Mouse (Mus musculus): ENCODE data around the gene Esrrg. TPM values are rescaled to one million over a fixed set of nuclear protein-coding genes. Genes with fewer than 3 reads are reported as not detected.

Gene Esrrg
- polyA plus RNA-seq, 1 experiment from 2014 or later, result 36.6 TPM

- no peak for ATAC-seq (ENCODE audit: low FRiP score, low read depth)
- no peaks in the 10 kb centered on the region for H3K36me3 ChIP-seq
- no peaks in the 10 kb centered on the region for H3K27me3 ChIP-seq
- H3K27ac ChIP-seq (replicated peaks), result no peak overlapping the region
- no peak overlapping the region for H3K4me3 ChIP-seq
- no peaks in the 10 kb centered on the region for H3K4me1 ChIP-seq (replicated peaks)
- H3K4me2 ChIP-seq, result no peak overlapping the region
- H3K9me3 ChIP-seq, result no peaks in the 10 kb centered on the region
- WGBS, result 80% methylated on average over 11 of the region's 11 CpGs
- H3K9ac ChIP-seq, result no peak overlapping the region
Measured at GRCm38 (mm10) chr1:187691846-187692525, 83.4 kb downstream of the Esrrg start.

GRCm38 (mm10) chr1:187694865-187695264 is 86.3 kb downstream of the Esrrg start:
- Histone ChIP-seq H3K27me3 (no peaks in the 10 kb centered on the region), H3K9me3 (no peaks in the 10 kb centered on the region), H3K27ac (replicated peaks) (no peak overlapping the region), H3K36me3 (no peaks in the 10 kb centered on the region), H3K4me3 (no peak overlapping the region), H3K9ac (no peak overlapping the region), H3K4me1 (replicated peaks) (no peaks in the 10 kb centered on the region), H3K4me2 (no peak overlapping the region)
- WGBS, result 38% methylated on average over 4 of the region's 4 CpGs
- no peak for ATAC-seq (ENCODE audit: low FRiP score, low read depth)

GRCm38 (mm10) chr1:187698201-187698600 is 89.6 kb downstream of the Esrrg start:
- Histone ChIP-seq H3K27me3 (no peaks in the 10 kb centered on the region), H3K9me3 (no peaks in the 10 kb centered on the region), H3K4me1 (replicated peaks) (no peaks in the 10 kb centered on the region), H3K36me3 (no peaks in the 10 kb centered on the region), H3K9ac (no peak overlapping the region), H3K4me2 (no peak overlapping the region), H3K27ac (replicated peaks) (no peak overlapping the region), H3K4me3 (no peak overlapping the region)
- WGBS, result 90% methylated on average over 9 of the region's 9 CpGs
- ATAC-seq (ENCODE audit: low FRiP score, low read depth), result no peak

GRCm38 (mm10) chr1:187700963-187701362 is 92.4 kb downstream of the Esrrg start:
- H3K4me1 ChIP-seq (replicated peaks), result no peaks in the 10 kb centered on the region
- H3K4me2 ChIP-seq, result no peak overlapping the region
- no peak overlapping the region for H3K4me3 ChIP-seq
- no peaks in the 10 kb centered on the region for H3K9me3 ChIP-seq
- 65% methylated on average over 2 of the region's 2 CpGs for WGBS
- H3K27ac ChIP-seq (replicated peaks), result no peak overlapping the region
- H3K27me3 ChIP-seq, result no peaks in the 10 kb centered on the region
- H3K36me3 ChIP-seq, result no peaks in the 10 kb centered on the region
- ATAC-seq (ENCODE audit: low FRiP score, low read depth), result no peak
- H3K9ac ChIP-seq, result no peak overlapping the region

- H3K9ac ChIP-seq, result no peak overlapping the region
- H3K27ac ChIP-seq (replicated peaks), result no peak overlapping the region
- no peak overlapping the region for H3K4me2 ChIP-seq
- no peaks in the 10 kb centered on the region for H3K27me3 ChIP-seq
- no peak overlapping the region for H3K4me3 ChIP-seq
- no peak for ATAC-seq (ENCODE audit: low FRiP score, low read depth)
- H3K9me3 ChIP-seq, result no peaks in the 10 kb centered on the region
- 90% methylated on average over 4 of the region's 4 CpGs for WGBS
- H3K36me3 ChIP-seq, result no peaks in the 10 kb centered on the region
- 0 out of 2 replicates have a peak, but pooled peaks cover 1% of the 10 kb centered on the region for H3K4me1 ChIP-seq (replicated peaks)
Measured at GRCm38 (mm10) chr1:187704921-187705320, 96.3 kb downstream of the Esrrg start.

GRCm38 (mm10) chr1:187705348-187705747 is 96.8 kb downstream of the Esrrg start:
- no peak for ATAC-seq (ENCODE audit: low FRiP score, low read depth)
- Histone ChIP-seq H3K9ac (no peak overlapping the region), H3K27ac (replicated peaks) (no peak overlapping the region), H3K27me3 (no peaks in the 10 kb centered on the region), H3K4me1 (replicated peaks) (peaks cover 5% of the 10 kb centered on the region; the same call in 1 of the 2 replicates), H3K36me3 (no peaks in the 10 kb centered on the region), H3K4me3 (no peak overlapping the region), H3K9me3 (no peaks in the 10 kb centered on the region), H3K4me2 (no peak overlapping the region)
- 85% methylated on average over 5 of the region's 5 CpGs for WGBS

GRCm38 (mm10) chr1:187706046-187706445 is 97.5 kb downstream of the Esrrg start:
- 56% methylated on average over 6 of the region's 6 CpGs for WGBS
- peaks cover 9% of the 10 kb centered on the region; the same call in 1 of the 2 replicates for H3K4me1 ChIP-seq (replicated peaks)

GRCm38 (mm10) chr1:187707176-187707575 is 98.6 kb downstream of the Esrrg start:
- no peak overlapping the region for H3K27ac ChIP-seq (replicated peaks)
- H3K36me3 ChIP-seq, result no peaks in the 10 kb centered on the region
- H3K27me3 ChIP-seq, result no peaks in the 10 kb centered on the region
- H3K9ac ChIP-seq, result no peak overlapping the region
- H3K4me1 ChIP-seq (replicated peaks), result peaks cover 12% of the 10 kb centered on the region; the same call in 1 of the 2 replicates
- H3K4me3 ChIP-seq, result no peak overlapping the region
- no peak for ATAC-seq (ENCODE audit: low FRiP score, low read depth)
- H3K4me2 ChIP-seq, result no peak overlapping the region
- H3K9me3 ChIP-seq, result no peaks in the 10 kb centered on the region

More at GRCm38 (mm10) chr1:187706046-187706445, 97.5 kb downstream of the Esrrg start:
- Histone ChIP-seq H3K27ac (replicated peaks) (no peak overlapping the region), H3K27me3 (no peaks in the 10 kb centered on the region), H3K9me3 (no peaks in the 10 kb centered on the region), H3K4me3 (no peak overlapping the region), H3K9ac (no peak overlapping the region), H3K4me2 (no peak overlapping the region), H3K36me3 (no peaks in the 10 kb centered on the region)
- ATAC-seq (ENCODE audit: low FRiP score, low read depth), result no peak

- no peaks in the 10 kb centered on the region for H3K9me3 ChIP-seq
- no peaks in the 10 kb centered on the region for H3K27me3 ChIP-seq
- H3K9ac ChIP-seq, result no peak overlapping the region
- peaks cover 12% of the 10 kb centered on the region; the same call in 1 of the 2 replicates for H3K4me1 ChIP-seq (replicated peaks)
- H3K27ac ChIP-seq (replicated peaks), result no peak overlapping the region
- 65% methylated on average over 8 of the region's 8 CpGs for WGBS
- ATAC-seq (ENCODE audit: low FRiP score, low read depth), result 0 out of 2 replicates have a peak, but pooled peaks have one; percentile 51
- H3K4me3 ChIP-seq, result no peak overlapping the region
- no peak overlapping the region for H3K4me2 ChIP-seq
- no peaks in the 10 kb centered on the region for H3K36me3 ChIP-seq
Measured at GRCm38 (mm10) chr1:187710434-187710948, 101.9 kb downstream of the Esrrg start.

- WGBS, result 57% methylated on average over 3 of the region's 3 CpGs
Measured at GRCm38 (mm10) chr1:187721035-187721434, 112.4 kb downstream of the Esrrg start.

GRCm38 (mm10) chr1:187722016-187722415 is 113.4 kb downstream of the Esrrg start:
- no peak overlapping the region for H3K4me3 ChIP-seq
- H3K36me3 ChIP-seq, result no peaks in the 10 kb centered on the region
- no peaks in the 10 kb centered on the region for H3K9me3 ChIP-seq
- no peak for ATAC-seq (ENCODE audit: low FRiP score, low read depth)
- no peak overlapping the region for H3K27ac ChIP-seq (replicated peaks)
- 45% methylated on average over 9 of the region's 9 CpGs for whole genome bisulfite sequencing
- no peaks in the 10 kb centered on the region; the same call in 1 of the 2 replicates for H3K4me1 ChIP-seq (replicated peaks)
- H3K9ac ChIP-seq, result no peak overlapping the region
- H3K4me2 ChIP-seq, result no peak overlapping the region
- no peaks in the 10 kb centered on the region for H3K27me3 ChIP-seq

More at GRCm38 (mm10) chr1:187721035-187721434, 112.4 kb downstream of the Esrrg start:
- Histone ChIP-seq H3K4me1 (replicated peaks) (no peaks in the 10 kb centered on the region; the same call in 1 of the 2 replicates), H3K36me3 (no peaks in the 10 kb centered on the region), H3K9me3 (no peaks in the 10 kb centered on the region), H3K27me3 (no peaks in the 10 kb centered on the region), H3K4me3 (no peak overlapping the region), H3K9ac (no peak overlapping the region), H3K27ac (replicated peaks) (no peak overlapping the region), H3K4me2 (no peak overlapping the region)
- ATAC-seq (ENCODE audit: low FRiP score, low read depth), result no peak

GRCm38 (mm10) chr1:187724651-187725050 is 116.1 kb downstream of the Esrrg start:
- Histone ChIP-seq H3K4me3 (no peak overlapping the region), H3K9ac (no peak overlapping the region), H3K4me1 (replicated peaks) (no peaks in the 10 kb centered on the region; the same call in 1 of the 2 replicates), H3K27ac (replicated peaks) (no peak overlapping the region), H3K27me3 (no peaks in the 10 kb centered on the region), H3K36me3 (no peaks in the 10 kb centered on the region), H3K4me2 (no peak overlapping the region), H3K9me3 (no peaks in the 10 kb centered on the region)
- ATAC-seq (ENCODE audit: low FRiP score, low read depth), result no peak
- WGBS, result 13% methylated on average over 1 of the region's 1 CpGs
